Mouse (Mus musculus): ENCODE results near the gene Arl8b.

The Arl8b gene

GRCm38 (mm10) chr6:108783184-108783881, 434 bp downstream of the Arl8b start:
- intact Hi-C loops (cut with DNase I) = no loop called here

GRCm38 (mm10) chr6:108784056-108784455, 1.2 kb downstream of the Arl8b start:
- intact Hi-C loops (cut with DNase I) = no loop called here

GRCm38 (mm10) chr6:108784796-108785195, 1.9 kb downstream of the Arl8b start:
- intact Hi-C loops (cut with DNase I) = loop anchor here (5.0 kb wide), 1 partner anchor 43 kb away; the partner anchor contains the start of gene Edem1

GRCm38 (mm10) chr6:108785551-108785950, 2.7 kb downstream of the Arl8b start:
- intact Hi-C loops (cut with DNase I) = loop anchor here (5.0 kb wide), 1 partner anchor 42 kb away; the partner anchor contains the start of gene Edem1

- intact Hi-C loops (cut with DNase I) = no loop called here
These were observed 8.6 kb downstream of the Arl8b start for GRCm38 (mm10) chr6:108791498-108791897.

GRCm38 (mm10) chr6:108795912-108796311, 13.0 kb downstream of the Arl8b start:
- intact Hi-C loops (cut with DNase I) = no loop called here

- intact Hi-C loops (cut with DNase I) = no loop called here
These were observed 13.8 kb downstream of the Arl8b start for GRCm38 (mm10) chr6:108796706-108797105.

GRCm38 (mm10) chr6:108805194-108805593, 22.3 kb downstream of the Arl8b start:
- intact Hi-C loops (cut with DNase I) = no loop called here

- intact Hi-C loops (cut with DNase I) = no loop called here
These were observed 23.0 kb downstream of the Arl8b start for GRCm38 (mm10) chr6:108805871-108806270.

- intact Hi-C loops (cut with DNase I) = no loop called here
These were observed 24.5 kb downstream of the Arl8b start for GRCm38 (mm10) chr6:108807446-108807845.

- intact Hi-C loops (cut with DNase I) = no loop called here
These were observed 25.9 kb downstream of the Arl8b start for GRCm38 (mm10) chr6:108808786-108809185.

GRCm38 (mm10) chr6:108810237-108810636, 27.3 kb downstream of the Arl8b start:
- intact Hi-C loops (cut with DNase I) = no loop called here

GRCm38 (mm10) chr6:108812134-108812533, 29.2 kb downstream of the Arl8b start:
- intact Hi-C loops (cut with DNase I) = no loop called here

GRCm38 (mm10) chr6:108817510-108817909, 34.6 kb downstream of the Arl8b start:
- intact Hi-C loops (cut with DNase I) = no loop called here

- intact Hi-C loops (cut with DNase I) = loop anchor here (5.0 kb wide), 1 partner anchor 38 kb away; no protein-coding TSS in a partner anchor
These were observed 42.1 kb downstream of the Arl8b start for GRCm38 (mm10) chr6:108824816-108825545.

- intact Hi-C loops (cut with DNase I) = loop anchor here (5.0 kb wide), 1 partner anchor 39 kb away; no protein-coding TSS in a partner anchor
These were observed 43.2 kb downstream of the Arl8b start for GRCm38 (mm10) chr6:108826070-108826469.

GRCm38 (mm10) chr6:108827336-108827920, 44.5 kb downstream of the Arl8b start:
- intact Hi-C loops (cut with DNase I) = loop anchor here (5.0 kb wide), 1 partner anchor 40 kb away; no protein-coding TSS in a partner anchor

- intact Hi-C loops (cut with DNase I) = loop anchor here (5.0 kb wide), 1 partner anchor 41 kb away; no protein-coding TSS in a partner anchor
These were observed 45.5 kb downstream of the Arl8b start, which contains the start of gene Edem1 for GRCm38 (mm10) chr6:108828234-108828868. Gene Edem1 (plus strand): TSS chr6:108828641.

GRCm38 (mm10) chr6:108828872-108829271, 46.0 kb downstream of the Arl8b start:
- intact Hi-C loops (cut with DNase I) = loop anchor here (5.0 kb wide), 1 partner anchor 42 kb away; no protein-coding TSS in a partner anchor

GRCm38 (mm10) chr6:108829386-108830370, 46.8 kb downstream of the Arl8b start:
- intact Hi-C loops (cut with DNase I) = loop anchor here (5.0 kb wide), 1 partner anchor 42 kb away; no protein-coding TSS in a partner anchor
